Mouse (Mus musculus) testis, postnatal 14 days (tissue): ENCODE results near the gene Pmpca.

Source experiments
- DNase-seq: peaks from one replicate; pipeline ENCODE4 v3.0.0; 2021; ENCODE audit warnings: low spot score

The Pmpca gene

GRCm38 (mm10) chr2:26429851-26430250 is 40.7 kb downstream of the Pmpca start:
- DNase-seq: no peak

DNA sequence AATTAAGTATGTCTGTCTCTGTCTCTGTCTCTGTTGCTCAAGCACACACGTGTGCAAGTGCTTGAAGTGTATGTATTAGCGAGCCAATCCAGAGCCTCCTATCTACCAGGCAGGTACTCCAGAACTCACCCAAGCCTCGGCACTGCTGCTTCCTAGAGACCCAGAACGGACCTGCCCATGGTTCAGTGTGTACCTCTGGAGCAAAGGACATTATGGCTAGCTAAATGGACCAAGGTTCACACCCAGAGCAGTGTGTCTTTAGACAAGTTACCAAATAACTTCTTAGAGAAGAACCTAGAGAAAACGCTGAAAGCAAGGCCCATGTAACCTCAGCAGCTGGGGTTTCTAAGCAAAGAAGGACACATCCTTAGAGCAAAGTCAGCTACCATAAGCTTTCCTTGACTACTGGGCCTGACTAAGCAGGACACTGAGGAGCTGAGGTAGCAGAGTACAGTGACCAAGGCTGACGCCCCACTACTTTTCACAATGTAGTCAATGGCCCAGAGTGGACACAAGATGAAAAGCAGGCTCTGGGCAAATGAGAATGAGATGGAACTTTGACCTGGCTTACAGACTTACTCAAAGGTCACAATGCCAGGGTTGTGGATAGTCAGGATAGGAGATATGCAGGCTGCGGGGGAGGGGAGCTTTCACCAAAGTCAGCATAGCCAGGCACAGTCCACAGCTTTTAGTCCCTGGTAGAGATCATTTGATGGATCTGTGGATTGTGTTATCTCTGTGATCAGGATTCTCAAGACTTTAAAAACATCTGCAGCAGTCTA is 45.8 kb downstream of the Pmpca start:
- DNase-seq: no peak

DNA sequence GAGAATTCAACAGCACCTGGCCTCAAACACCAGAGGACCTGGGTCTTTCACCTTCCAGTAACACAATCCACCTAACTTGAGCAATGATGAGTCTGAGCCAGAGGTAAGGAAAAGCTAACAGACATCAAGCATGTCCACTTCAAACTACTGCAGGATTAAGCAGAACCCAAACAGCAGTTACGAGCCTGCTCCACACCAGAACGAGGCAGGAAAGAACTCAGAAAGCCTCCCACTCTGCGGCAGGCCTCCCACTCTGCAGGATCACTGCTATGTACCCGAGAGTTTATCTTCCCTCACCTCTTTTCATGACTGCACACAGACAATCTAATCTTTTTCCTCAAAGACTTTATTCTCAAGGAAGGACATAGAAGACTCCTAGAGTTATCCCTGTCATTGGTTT is 48.1 kb downstream of the Pmpca start:
- no peak for DNase-seq

- DNase-seq: no peak
These were observed 49.2 kb downstream of the Pmpca start for GRCm38 (mm10) chr2:26438373-26438772.

DNA sequence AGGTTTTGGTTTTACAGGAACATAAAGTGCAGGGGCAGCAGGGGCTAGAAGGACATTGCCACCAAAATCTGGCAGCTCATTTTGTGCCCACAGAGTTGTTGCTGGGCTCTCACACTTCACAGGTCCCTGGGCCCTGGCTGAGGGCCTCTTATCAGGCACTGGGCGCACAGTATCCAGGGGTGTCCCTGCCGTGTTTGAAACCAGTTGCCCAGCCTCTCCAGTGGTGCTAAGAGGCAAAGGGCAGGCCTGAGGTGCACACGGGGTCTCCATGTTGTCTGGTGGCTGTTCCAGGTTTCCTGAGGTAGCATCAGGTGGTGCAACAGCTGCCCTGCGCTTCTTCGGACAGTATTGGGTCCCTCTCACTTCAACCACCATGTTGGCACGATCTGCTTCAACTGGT is 50.5 kb downstream of the Pmpca start:
- DNase-seq: no peak

DNA sequence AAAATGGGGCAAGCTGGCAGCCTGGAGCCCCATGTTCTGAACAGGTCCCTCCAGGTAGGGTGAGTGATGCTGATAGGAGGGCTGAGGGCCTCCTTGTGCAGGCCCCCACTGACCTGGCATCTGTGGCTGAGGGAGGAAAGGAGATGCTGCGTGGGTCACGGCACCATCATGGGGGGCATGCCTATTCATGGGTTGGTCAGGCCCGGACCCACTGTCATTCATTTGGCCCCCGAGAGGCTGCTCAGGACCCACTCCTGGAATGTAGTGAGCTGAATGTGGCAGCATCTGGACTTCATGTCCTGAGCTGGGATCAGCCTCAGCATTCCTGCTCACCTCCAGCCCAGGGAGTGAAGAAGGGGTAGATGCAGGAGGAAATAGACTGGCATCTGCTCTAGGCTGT is 52.1 kb downstream of the Pmpca start:
- DNase-seq: no peak

GRCm38 (mm10) chr2:26441688-26442087 is 52.5 kb downstream of the Pmpca start:
- DNase-seq: no peak

DNA sequence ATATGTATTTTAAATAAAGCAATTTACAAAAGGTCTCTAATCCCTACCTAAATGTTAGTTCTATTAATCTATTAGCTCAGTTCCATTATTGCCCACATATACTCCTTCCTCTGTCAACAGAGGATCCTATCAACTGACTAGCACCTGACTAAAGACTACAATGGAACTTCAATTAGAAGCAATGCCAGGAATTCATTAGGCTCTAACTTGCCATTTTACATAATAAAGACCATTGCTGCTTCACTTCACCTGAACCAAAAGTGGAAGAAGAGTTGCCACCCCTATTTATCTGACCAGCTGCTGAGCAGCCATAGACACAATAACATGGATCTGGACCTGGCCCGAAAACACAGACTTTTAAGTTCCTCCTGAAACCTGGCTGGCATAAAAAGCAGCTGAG is 53.7 kb downstream of the Pmpca start:
- DNase-seq: no peak

DNA sequence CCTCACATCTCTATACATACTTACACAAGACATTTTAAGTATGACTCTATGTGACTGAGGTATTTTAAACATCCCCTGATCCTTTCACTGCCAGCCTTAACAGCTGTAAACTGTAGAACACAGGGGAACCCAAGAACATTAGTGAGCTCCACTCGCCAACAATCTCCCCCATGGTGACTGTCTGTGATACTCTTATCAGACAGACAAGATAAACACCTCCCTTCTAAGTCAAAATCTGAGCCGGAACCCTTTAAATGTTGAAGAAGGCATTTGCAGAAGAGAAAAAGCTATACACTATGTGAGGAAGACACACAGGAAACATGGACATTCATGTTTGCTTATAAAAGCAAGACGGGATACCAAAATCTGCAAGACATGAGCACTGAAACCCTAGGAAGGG is 54.7 kb downstream of the Pmpca start:
- DNase-seq: no peak

GRCm38 (mm10) chr2:26444368-26444767 is 55.2 kb downstream of the Pmpca start:
- DNase-seq: no peak

- DNase-seq: peak; percentile 100
These were observed 56.0 kb downstream of the Pmpca start, which contains the start of gene Sec16a for GRCm38 (mm10) chr2:26444946-26445665. Gene Sec16a (minus strand): TSS chr2:26445216.

- peak; percentile 95 for DNase-seq
These were observed 56.7 kb downstream of the Pmpca start for GRCm38 (mm10) chr2:26445666-26446445.

DNA sequence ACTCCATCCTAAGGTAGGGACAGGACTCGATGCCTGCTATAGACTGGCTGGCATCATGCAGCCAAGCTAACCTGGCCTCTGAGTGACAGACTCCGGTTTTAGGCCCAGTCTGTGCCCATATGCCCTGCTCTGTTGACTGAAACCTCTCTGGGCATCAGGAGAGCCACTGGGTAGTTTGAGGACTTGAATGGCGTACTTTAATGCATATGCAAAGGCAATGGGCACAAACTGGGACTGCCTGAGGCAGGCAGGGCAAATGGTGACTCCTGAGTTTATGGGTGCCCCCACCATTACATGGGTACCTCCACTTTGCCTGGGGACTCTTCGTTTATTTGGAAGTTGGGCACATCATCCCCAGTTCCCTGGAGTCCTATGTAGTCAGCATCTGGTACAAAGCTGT is 57.5 kb downstream of the Pmpca start:
- no peak for DNase-seq
